Mouse (Mus musculus) erythroblast, embryonic 14.5 days (primary cell): ENCODE results near the gene Rab11fip3.

Source experiments
- GATA1 ChIP-seq: IDR thresholded peaks from 2 replicates; pipeline ENCODE4 v1.6.1; 2012; ENCODE audit warnings: low read length, inconsistent platforms, mixed read lengths
- TAL1 ChIP-seq: IDR thresholded peaks from 3 replicates; pipeline ENCODE4 v1.6.1; 2012; ENCODE audit warnings: low read length, inconsistent platforms, mixed read lengths

DNA sequence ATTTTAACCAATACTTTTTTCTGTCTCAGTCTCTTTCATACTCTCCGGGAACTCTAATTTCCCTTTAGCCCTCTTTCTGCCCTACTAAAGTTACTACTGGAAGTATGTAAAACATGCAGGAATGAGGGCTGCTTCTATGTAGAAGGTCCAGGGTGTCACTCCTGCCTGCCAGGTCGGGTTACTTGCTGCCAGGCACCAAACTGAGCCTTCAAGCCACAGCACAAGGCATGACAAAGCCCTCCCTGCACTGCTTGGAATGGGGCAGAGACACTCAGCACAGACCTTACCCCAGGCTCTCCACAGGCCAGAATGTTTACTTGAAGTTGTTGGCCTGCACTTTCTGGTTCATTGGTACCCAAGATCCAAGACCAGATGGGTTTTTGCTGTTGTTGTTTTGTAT, 30.8 kb upstream of the Rab11fip3 start:
- TF ChIP-seq GATA1, result no peak
- TF ChIP-seq TAL1, result no peak
